Mouse (Mus musculus): Measurements from ENCODE around the gene Racgap1. TPM values are rescaled to one million over a fixed set of nuclear protein-coding genes. Genes with fewer than 3 reads are reported as not detected.

The Racgap1 gene
- polyA plus RNA-seq, 1 experiment from 2014 or later, result 21.3 TPM

Other genes starting within 250 kb of the Racgap1 start
- 8.4 to 21.0 TPM (median 16.3 TPM) in 3 replicates for gene Nckap5l, start 193.9 kb downstream of the Racgap1 start, polyA plus RNA-seq (2018)
- 2.9 to 5.5 TPM (median 5.3 TPM) in 3 replicates for gene Bcdin3d, start 176.9 kb downstream of the Racgap1 start, polyA plus RNA-seq (2018)
- gene Faim2, start 123.5 kb downstream of the Racgap1 start, polyA plus RNA-seq (2018), result not detected in 3 replicates
- not detected in 3 replicates for gene Aqp2, start 72.6 kb downstream of the Racgap1 start, polyA plus RNA-seq (2018)
- not detected in 3 replicates for gene Aqp5, start 60.9 kb downstream of the Racgap1 start, polyA plus RNA-seq (2018)
- not detected in 3 replicates for gene Aqp6, start 50.3 kb downstream of the Racgap1 start, polyA plus RNA-seq (2018)
- 0.13 TPM in 1 of 3 replicates, not detected in the others for gene Asic1, start 18.7 kb upstream of the Racgap1 start, polyA plus RNA-seq (2018)
- gene Smarcd1, start 50.5 kb upstream of the Racgap1 start, polyA plus RNA-seq (2018), result 13.0 to 15.0 TPM (median 14.7 TPM) in 3 replicates
- not detected in 3 replicates for gene Gm17349, start 53.8 kb upstream of the Racgap1 start, polyA plus RNA-seq (2018)
- gene Gpd1, start 65.9 kb upstream of the Racgap1 start, polyA plus RNA-seq (2018), result 1.3 to 1.9 TPM (median 1.5 TPM) in 3 replicates
- 18.4 to 95.0 TPM (median 69.0 TPM) in 3 replicates for gene Cox14, start 74.0 kb upstream of the Racgap1 start, polyA plus RNA-seq (2018)
- gene Cers5, start 121.2 kb upstream of the Racgap1 start, polyA plus RNA-seq (2018), result 30.6 to 52.5 TPM (median 40.5 TPM) in 3 replicates
- gene Lima1, start 223.8 kb upstream of the Racgap1 start, polyA plus RNA-seq (2018), result 43.9 to 108 TPM (median 59.6 TPM) in 3 replicates

All from macrophage (primary cell).